Mouse (Mus musculus): ENCODE results near the gene Anks1b. TPM values are rescaled to one million over a fixed set of nuclear protein-coding genes. Genes with fewer than 3 reads are reported as not detected.

The Anks1b gene
- total and polyA plus RNA-seq, 3 experiments: 0.11 TPM; not detected in 2

DNA sequence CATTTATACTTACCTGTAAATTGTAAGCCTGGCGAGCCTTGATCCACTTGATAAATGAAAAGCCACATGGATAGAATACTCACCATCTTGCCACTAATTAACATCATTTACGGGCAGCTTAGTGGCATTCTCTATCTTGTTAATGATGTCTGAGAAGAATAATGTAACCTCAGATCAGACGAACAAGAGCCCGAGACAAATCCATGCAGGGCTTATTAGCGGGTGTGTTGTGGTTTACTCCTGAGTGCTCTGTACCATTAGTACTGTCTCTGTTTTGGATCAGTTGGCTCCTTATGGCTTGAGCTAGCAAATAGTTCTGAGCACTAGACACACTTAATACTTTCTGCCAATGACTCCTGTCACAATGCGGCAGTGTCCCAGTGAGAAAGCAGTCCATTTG lies 220.6 kb downstream of the Anks1b start:
- Histone ChIP-seq H3K27me3 (ENCODE audit: insufficient read depth, low read length) (no peaks in the 10 kb centered on the region), H3K4me1 (ENCODE audit: insufficient read depth, low read depth, low read length) (no peaks in the 10 kb centered on the region), H3K36me3 (replicated peaks) (no peaks in the 10 kb centered on the region), H3K9me3 (replicated peaks) (peaks cover 12% of the 10 kb centered on the region), H3K4me3 (ENCODE audit: low read depth, low read length) (no peak overlapping the region)
- TF ChIP-seq TAL1 (conservative IDR thresholded peaks at IDR 0.05; ENCODE audit: low read depth, low read length) (no peak), CTCF (IDR thresholded peaks at IDR 0.05; ENCODE audit: low read depth, low read length) (no peak), GATA1 (IDR thresholded peaks at IDR 0.05; ENCODE audit: borderline replicate concordance, low read length) (no peak), POLR2AphosphoS5 (IDR thresholded peaks at IDR 0.05; ENCODE audit: insufficient replicate concordance, low read depth, low read length) (no peak), GATA2 (IDR thresholded peaks at IDR 0.05; ENCODE audit: borderline replicate concordance, low read depth, low read length) (no peak)
- DNase-seq (ENCODE audit: low spot score) (no peak), ATAC-seq (ENCODE audit: extremely low read depth, insufficient number of reproducible peaks, low FRiP score, poor library complexity, severe bottlenecking) (no peak)

DNA sequence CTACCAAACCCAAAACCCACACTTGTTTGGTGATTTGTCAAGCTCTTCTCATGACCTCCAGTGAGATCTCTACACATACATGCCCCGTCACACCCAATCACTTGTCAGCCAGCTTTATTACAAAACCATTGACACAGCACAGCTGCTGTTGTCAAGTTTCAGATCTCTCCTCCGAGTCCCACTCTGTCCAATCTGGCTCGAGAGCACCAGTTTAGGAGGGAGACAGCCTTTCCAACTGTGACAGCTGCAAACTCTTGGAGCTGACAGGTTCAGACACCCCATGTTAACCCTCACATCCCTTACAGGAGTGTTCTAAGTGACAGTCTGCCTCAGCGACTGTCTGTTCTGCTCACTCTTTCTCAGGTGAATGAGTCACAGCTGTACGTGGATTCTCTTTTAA lies 239.4 kb downstream of the Anks1b start:
- TF ChIP-seq POLR2AphosphoS5 (IDR thresholded peaks at IDR 0.05; ENCODE audit: insufficient replicate concordance, low read depth, low read length) (no peak), TAL1 (conservative IDR thresholded peaks at IDR 0.05; ENCODE audit: low read depth, low read length) (no peak), GATA1 (IDR thresholded peaks at IDR 0.05; ENCODE audit: borderline replicate concordance, low read length) (no peak), CTCF (IDR thresholded peaks at IDR 0.05; ENCODE audit: low read depth, low read length) (no peak)
- H3K27me3 ChIP-seq (ENCODE audit: insufficient read depth, low read length): no peaks in the 10 kb centered on the region
- no peaks in the 10 kb centered on the region for H3K4me1 ChIP-seq (ENCODE audit: insufficient read depth, low read depth, low read length)
- H3K4me3 ChIP-seq (ENCODE audit: low read depth, low read length): no peak overlapping the region
- DNase-seq (ENCODE audit: low spot score) (no peak), ATAC-seq (ENCODE audit: extremely low read depth, insufficient number of reproducible peaks, low FRiP score, poor library complexity, severe bottlenecking) (no peak)
- H3K36me3 ChIP-seq (replicated peaks): no peaks in the 10 kb centered on the region
- peaks cover 11% of the 10 kb centered on the region for H3K9me3 ChIP-seq (replicated peaks)

GRCm38 (mm10) chr10:90116867-90117266 lies 243.6 kb downstream of the Anks1b start:
- no peaks in the 10 kb centered on the region for H3K36me3 ChIP-seq (replicated peaks)
- TF ChIP-seq GATA1 (IDR thresholded peaks at IDR 0.05; ENCODE audit: borderline replicate concordance, low read length) (no peak), TAL1 (conservative IDR thresholded peaks at IDR 0.05; ENCODE audit: low read depth, low read length) (no peak), GATA2 (IDR thresholded peaks at IDR 0.05; ENCODE audit: borderline replicate concordance, low read depth, low read length) (no peak), POLR2AphosphoS5 (IDR thresholded peaks at IDR 0.05; ENCODE audit: insufficient replicate concordance, low read depth, low read length) (no peak), CTCF (IDR thresholded peaks at IDR 0.05; ENCODE audit: low read depth, low read length) (no peak)
- H3K4me3 ChIP-seq (ENCODE audit: low read depth, low read length): no peak overlapping the region
- peaks cover 11% of the 10 kb centered on the region for H3K9me3 ChIP-seq (replicated peaks)
- ATAC-seq (ENCODE audit: extremely low read depth, insufficient number of reproducible peaks, low FRiP score, poor library complexity, severe bottlenecking) (no peak), DNase-seq (ENCODE audit: low spot score) (no peak)
- H3K27me3 ChIP-seq (ENCODE audit: insufficient read depth, low read length): no peaks in the 10 kb centered on the region
- no peaks in the 10 kb centered on the region for H3K4me1 ChIP-seq (ENCODE audit: insufficient read depth, low read depth, low read length)

DNA sequence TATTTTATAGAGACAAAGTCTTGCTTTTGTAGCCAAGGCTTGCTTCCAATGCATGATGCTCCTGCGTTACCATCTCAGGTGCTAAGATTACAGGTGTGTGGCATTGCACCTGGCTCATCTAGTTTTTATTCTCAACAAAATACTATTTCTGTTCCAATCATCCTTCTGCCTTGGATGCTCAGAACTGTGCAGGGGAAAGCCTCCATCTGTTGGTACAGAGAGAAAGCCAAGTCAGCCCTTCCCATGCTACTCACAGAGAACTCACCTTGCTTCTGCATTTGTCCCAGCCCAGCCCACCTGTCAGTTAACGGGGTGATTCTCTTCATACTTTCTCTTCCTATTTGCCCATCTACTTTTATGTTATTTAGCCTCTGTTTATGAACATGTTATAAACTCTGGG lies 244.5 kb downstream of the Anks1b start:
- H3K36me3 ChIP-seq (replicated peaks): no peaks in the 10 kb centered on the region
- no peak overlapping the region for H3K4me3 ChIP-seq (ENCODE audit: low read depth, low read length)
- H3K9me3 ChIP-seq (replicated peaks): peaks cover 8% of the 10 kb centered on the region
- no peaks in the 10 kb centered on the region for H3K27me3 ChIP-seq (ENCODE audit: insufficient read depth, low read length)
- DNase-seq (ENCODE audit: low spot score): no peak
- H3K4me1 ChIP-seq (ENCODE audit: insufficient read depth, low read depth, low read length): no peaks in the 10 kb centered on the region
- TF ChIP-seq CTCF (IDR thresholded peaks at IDR 0.05; ENCODE audit: low read depth, low read length) (no peak), GATA2 (IDR thresholded peaks at IDR 0.05; ENCODE audit: borderline replicate concordance, low read depth, low read length) (no peak), TAL1 (conservative IDR thresholded peaks at IDR 0.05; ENCODE audit: low read depth, low read length) (no peak), GATA1 (IDR thresholded peaks at IDR 0.05; ENCODE audit: borderline replicate concordance, low read length) (no peak), POLR2AphosphoS5 (IDR thresholded peaks at IDR 0.05; ENCODE audit: insufficient replicate concordance, low read depth, low read length) (no peak)
- ATAC-seq (ENCODE audit: extremely low read depth, insufficient number of reproducible peaks, low FRiP score, poor library complexity, severe bottlenecking): no peak

GRCm38 (mm10) chr10:90137538-90137937 lies 264.2 kb downstream of the Anks1b start:
- peaks cover 30% of the 10 kb centered on the region for H3K9me3 ChIP-seq (replicated peaks)
- H3K27me3 ChIP-seq (ENCODE audit: insufficient read depth, low read length): no peaks in the 10 kb centered on the region
- ATAC-seq (ENCODE audit: extremely low read depth, insufficient number of reproducible peaks, low FRiP score, poor library complexity, severe bottlenecking): no peak
- no peaks in the 10 kb centered on the region for H3K36me3 ChIP-seq (replicated peaks)
- DNase-seq (ENCODE audit: low spot score): no peak
- no peak overlapping the region for H3K4me3 ChIP-seq (ENCODE audit: low read depth, low read length)
- no peaks in the 10 kb centered on the region for H3K4me1 ChIP-seq (ENCODE audit: insufficient read depth, low read depth, low read length)
- TF ChIP-seq GATA1 (IDR thresholded peaks at IDR 0.05; ENCODE audit: borderline replicate concordance, low read length): no peak
- TF ChIP-seq GATA2 (IDR thresholded peaks at IDR 0.05; ENCODE audit: borderline replicate concordance, low read depth, low read length): no peak
- no peak for TF ChIP-seq CTCF (IDR thresholded peaks at IDR 0.05; ENCODE audit: low read depth, low read length)
- no peak for TF ChIP-seq POLR2AphosphoS5 (IDR thresholded peaks at IDR 0.05; ENCODE audit: insufficient replicate concordance, low read depth, low read length)

DNA sequence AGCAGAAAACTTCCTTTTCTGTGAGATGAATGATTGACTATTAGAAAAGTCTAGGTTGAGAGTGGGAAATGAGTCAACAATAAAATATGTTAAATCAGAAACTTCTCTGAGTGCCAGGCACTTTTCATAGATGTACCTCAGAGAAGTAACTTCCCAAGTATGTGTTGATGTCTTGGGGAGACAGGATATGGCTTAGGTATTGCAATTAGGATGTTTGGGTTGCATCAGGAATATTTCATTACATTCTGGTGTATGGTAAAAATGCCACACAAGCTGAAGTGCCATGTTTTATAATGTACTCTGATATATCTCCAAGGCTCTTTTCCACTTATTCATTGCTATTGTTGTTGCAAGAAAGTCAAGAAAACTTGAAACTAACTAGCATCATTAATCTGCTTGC lies 267.6 kb downstream of the Anks1b start:
- ATAC-seq (ENCODE audit: extremely low read depth, insufficient number of reproducible peaks, low FRiP score, poor library complexity, severe bottlenecking) (no peak), DNase-seq (ENCODE audit: low spot score) (no peak)
- no peaks in the 10 kb centered on the region for H3K27me3 ChIP-seq (ENCODE audit: insufficient read depth, low read length)
- peaks cover 3% of the 10 kb centered on the region for H3K9me3 ChIP-seq (replicated peaks)
- no peaks in the 10 kb centered on the region for H3K4me1 ChIP-seq (ENCODE audit: insufficient read depth, low read depth, low read length)
- TF ChIP-seq TAL1 (conservative IDR thresholded peaks at IDR 0.05; ENCODE audit: low read depth, low read length): no peak
- TF ChIP-seq POLR2AphosphoS5 (IDR thresholded peaks at IDR 0.05; ENCODE audit: insufficient replicate concordance, low read depth, low read length): no peak
- TF ChIP-seq GATA1 (IDR thresholded peaks at IDR 0.05; ENCODE audit: borderline replicate concordance, low read length): no peak
- TF ChIP-seq CTCF (IDR thresholded peaks at IDR 0.05; ENCODE audit: low read depth, low read length): no peak
- TF ChIP-seq GATA2 (IDR thresholded peaks at IDR 0.05; ENCODE audit: borderline replicate concordance, low read depth, low read length): no peak
- no peaks in the 10 kb centered on the region for H3K36me3 ChIP-seq (replicated peaks)
- H3K4me3 ChIP-seq (ENCODE audit: low read depth, low read length): no peak overlapping the region

All from G1E (cell line).